Mouse (Mus musculus) megakaryocyte, embryonic 14.5 days (primary cell): ENCODE measurements around the gene Tmem210.

ENCODE experiments used
- FLI1 ChIP-seq: IDR thresholded peaks from 2 replicates; pipeline ENCODE4 v1.6.1; 2012; ENCODE audit warnings: low read length, inconsistent platforms, mixed read lengths
- GATA1 ChIP-seq: IDR thresholded peaks from 3 replicates; pipeline ENCODE4 v1.6.1; 2012; ENCODE audit warnings: mixed read lengths, low read length, inconsistent platforms, borderline replicate concordance

GRCm38 (mm10) chr2:25332286-25333160 lies 44.6 kb downstream of the Tmem210 start, which contains the start of gene Man1b1:
- no peak for TF ChIP-seq FLI1
- TF ChIP-seq GATA1 = peak; percentile 87
